Mouse (Mus musculus): ENCODE data around the gene Nfkb1. TPM values are rescaled to one million over a fixed set of nuclear protein-coding genes. Genes with fewer than 3 reads are reported as not detected.

Gene Nfkb1
- 13.7 and 14.3 TPM in 2 replicates for polyA plus RNA-seq (2015; fragmentation: Nextera tagmentation; extraction: Ambion mirVana)

DNA sequence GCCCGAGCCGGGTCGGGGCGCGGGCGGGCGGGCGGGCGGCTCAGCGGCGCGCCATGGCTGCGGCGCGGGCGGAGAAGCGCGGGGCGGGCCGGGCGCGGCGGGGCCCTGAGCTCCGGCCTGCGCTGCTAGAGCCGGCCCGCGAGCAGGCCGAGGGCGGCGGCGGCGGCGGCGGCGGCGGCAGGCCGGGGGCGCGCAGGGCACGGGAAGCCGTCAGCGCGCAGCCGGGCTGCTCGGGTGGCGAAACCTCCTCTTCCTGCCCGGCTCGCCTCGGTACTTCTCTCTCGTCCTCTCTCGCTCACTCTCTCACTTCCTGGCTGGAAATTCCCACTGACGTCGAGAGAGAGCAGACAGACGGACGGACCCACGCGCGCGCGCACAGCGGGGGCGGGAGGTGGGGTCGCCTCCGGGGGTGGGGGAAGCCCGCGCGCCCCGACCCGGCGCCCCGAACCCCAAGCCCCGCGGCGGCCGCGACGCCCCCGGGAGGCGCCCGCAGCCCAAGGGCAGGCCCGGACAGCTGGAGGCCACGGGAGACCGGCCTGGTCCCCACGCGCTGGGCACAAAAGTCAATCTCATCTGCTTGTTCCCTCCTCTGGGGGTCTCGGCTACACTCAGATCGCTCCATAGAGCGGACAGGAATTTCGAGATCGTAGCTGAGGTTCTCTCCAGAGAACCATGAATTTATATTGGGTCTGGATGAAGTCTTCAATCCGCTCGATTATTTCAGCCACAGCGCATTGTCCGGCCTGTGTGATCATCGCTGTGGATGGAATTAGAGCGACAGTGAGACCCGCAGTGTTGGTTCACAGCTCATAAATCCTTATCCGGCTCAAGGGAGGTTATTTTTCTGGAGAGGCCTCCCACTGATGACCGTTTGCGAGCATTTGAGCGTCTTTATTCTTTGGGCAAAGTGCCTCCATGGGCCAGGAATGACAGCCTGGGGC lies at the start of gene Nfkb1:
TSS of gene Nfkb1 (minus strand) at position 357 of the 941 bp plus-strand sequence.
- peak within 1 kb of the TSS; percentile 52 for H3K4me2 ChIP-seq (ENCODE audit: low read depth, low read length)
- no peaks in the 10 kb centered on the region for H3K9me3 ChIP-seq (ENCODE audit: control insufficient read depth, low read length)
- peak within 1 kb of the TSS; percentile 95 for H3K9ac ChIP-seq (ENCODE audit: low read depth, low read length)
- WGBS = under 1% methylated on average over 77 of the region's 102 CpGs
- H3K27ac ChIP-seq (ENCODE audit: low read length) = peak within 1 kb of the TSS; percentile 97
- H3K27me3 ChIP-seq (replicated peaks; ENCODE audit: control insufficient read depth, insufficient read depth, low read length) = no peaks in the 10 kb centered on the region
- peak within 1 kb of the TSS; percentile 81 for H3K4me3 ChIP-seq (ENCODE audit: low read length)
- no peaks in the 10 kb centered on the region for H3K36me3 ChIP-seq (ENCODE audit: control insufficient read depth, insufficient read depth, low read length)
- ATAC-seq = peak; percentile 87
- peaks cover 25% of the 10 kb centered on the region for H3K4me1 ChIP-seq (ENCODE audit: control insufficient read depth, insufficient read depth, low read length)

DNA sequence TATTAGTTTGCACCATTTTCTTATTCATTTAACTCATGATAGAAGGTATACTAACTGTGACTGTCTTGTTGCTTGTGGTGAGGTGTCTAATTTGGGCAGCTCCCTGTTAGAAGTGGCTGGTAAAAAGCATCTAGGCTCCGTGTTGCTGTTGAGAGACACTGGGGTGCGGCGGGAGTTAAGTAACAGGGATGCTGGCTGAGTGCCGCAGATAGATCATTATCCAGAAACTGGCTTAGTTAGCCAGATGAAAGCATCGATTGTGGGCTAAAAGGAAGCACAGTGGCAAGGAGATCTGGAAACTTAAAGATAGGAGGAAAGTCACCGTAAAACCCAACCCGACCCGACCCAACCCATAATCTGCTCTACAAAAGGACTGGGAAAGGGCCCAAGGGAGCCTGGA lies 49.4 kb upstream of the Nfkb1 start:
- H3K9me3 ChIP-seq (ENCODE audit: control insufficient read depth, low read length) = no peaks in the 10 kb centered on the region
- no peak overlapping the region for H3K4me2 ChIP-seq (ENCODE audit: low read depth, low read length)
- H3K27ac ChIP-seq (ENCODE audit: low read length) = no peak overlapping the region
- no peaks in the 10 kb centered on the region for H3K27me3 ChIP-seq (replicated peaks; ENCODE audit: control insufficient read depth, insufficient read depth, low read length)
- no peaks in the 10 kb centered on the region for H3K4me1 ChIP-seq (ENCODE audit: control insufficient read depth, insufficient read depth, low read length)
- WGBS = 81% methylated on average over 8 of the region's 8 CpGs
- ATAC-seq = no peak
- no peak overlapping the region for H3K9ac ChIP-seq (ENCODE audit: low read depth, low read length)
- no peaks in the 10 kb centered on the region for H3K36me3 ChIP-seq (ENCODE audit: control insufficient read depth, insufficient read depth, low read length)
- no peak overlapping the region for H3K4me3 ChIP-seq (ENCODE audit: low read length)

DNA sequence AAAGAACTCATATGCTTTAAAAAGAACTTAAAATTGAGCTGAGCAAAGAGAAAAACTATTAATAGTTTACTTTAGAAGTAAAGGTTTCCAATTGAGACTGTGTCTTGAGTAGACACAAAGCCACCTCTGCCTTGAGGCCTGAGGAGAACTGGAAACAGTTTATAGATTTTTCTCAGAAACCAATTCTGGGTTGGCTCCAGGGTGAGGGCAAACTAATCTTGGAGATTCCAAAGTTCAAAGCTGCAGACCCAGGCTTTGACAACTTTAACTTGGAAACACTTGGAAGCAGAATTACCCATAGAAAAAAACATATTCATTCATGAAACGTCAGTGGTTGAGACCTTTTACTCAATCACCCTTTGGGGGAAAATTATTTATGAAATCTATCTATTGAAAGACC lies 43.4 kb upstream of the Nfkb1 start:
- no peak overlapping the region for H3K9ac ChIP-seq (ENCODE audit: low read depth, low read length)
- 81% methylated on average over 1 of the region's 1 CpGs for WGBS
- H3K4me2 ChIP-seq (ENCODE audit: low read depth, low read length) = no peak overlapping the region
- H3K27me3 ChIP-seq (replicated peaks; ENCODE audit: control insufficient read depth, insufficient read depth, low read length) = no peaks in the 10 kb centered on the region
- H3K27ac ChIP-seq (ENCODE audit: low read length) = no peak overlapping the region
- H3K4me3 ChIP-seq (ENCODE audit: low read length) = no peak overlapping the region
- H3K4me1 ChIP-seq (ENCODE audit: control insufficient read depth, insufficient read depth, low read length) = no peaks in the 10 kb centered on the region
- ATAC-seq = no peak
- H3K36me3 ChIP-seq (ENCODE audit: control insufficient read depth, insufficient read depth, low read length) = no peaks in the 10 kb centered on the region
- no peaks in the 10 kb centered on the region for H3K9me3 ChIP-seq (ENCODE audit: control insufficient read depth, low read length)

DNA sequence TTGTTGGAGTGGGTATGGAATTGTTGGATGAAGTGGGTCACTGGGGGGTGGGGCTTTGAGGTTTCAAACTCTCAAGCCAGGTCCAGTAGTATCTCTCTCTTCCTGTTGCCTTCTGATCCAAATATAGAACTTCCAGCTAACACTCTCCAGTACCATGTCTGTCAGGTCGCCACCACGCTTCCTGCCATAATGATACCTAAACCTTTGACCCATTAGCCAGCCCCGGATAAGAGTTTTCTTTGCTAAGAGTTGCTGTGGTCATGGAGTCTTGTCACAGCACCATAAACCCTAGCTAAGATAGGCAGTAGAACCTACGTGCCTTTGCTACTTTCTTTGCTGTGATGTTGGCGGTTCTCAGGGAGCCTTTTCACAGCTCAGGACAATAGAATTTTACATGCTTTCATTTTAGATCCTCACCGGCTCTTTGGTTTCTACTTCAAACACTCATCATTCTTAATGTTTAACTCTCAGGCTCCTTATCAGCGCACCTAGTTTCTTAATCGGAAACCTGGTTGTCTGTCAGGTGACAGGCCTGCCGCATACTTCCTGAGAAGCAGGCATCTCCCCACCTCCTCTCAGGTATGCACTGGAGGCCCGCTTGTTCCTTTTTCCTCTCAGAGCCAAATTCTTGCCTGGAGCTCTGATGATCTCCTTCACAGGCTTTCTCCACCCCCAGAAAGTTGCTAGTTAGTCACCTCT lies 41.5 kb upstream of the Nfkb1 start:
- WGBS = 59% methylated on average over 10 of the region's 10 CpGs
- Histone ChIP-seq H3K4me3 (ENCODE audit: low read length) (peak overlapping the region; percentile 2; the same call in 1 of the 2 replicates), H3K36me3 (ENCODE audit: control insufficient read depth, insufficient read depth, low read length) (no peaks in the 10 kb centered on the region), H3K27me3 (replicated peaks; ENCODE audit: control insufficient read depth, insufficient read depth, low read length) (no peaks in the 10 kb centered on the region), H3K9me3 (ENCODE audit: control insufficient read depth, low read length) (no peaks in the 10 kb centered on the region), H3K4me1 (ENCODE audit: control insufficient read depth, insufficient read depth, low read length) (no peaks in the 10 kb centered on the region), H3K9ac (ENCODE audit: low read depth, low read length) (no peak overlapping the region), H3K27ac (ENCODE audit: low read length) (peak overlapping the region; percentile 58), H3K4me2 (ENCODE audit: low read depth, low read length) (no peak overlapping the region; the same call in 1 of the 2 replicates)
- peak; percentile 88 for ATAC-seq

DNA sequence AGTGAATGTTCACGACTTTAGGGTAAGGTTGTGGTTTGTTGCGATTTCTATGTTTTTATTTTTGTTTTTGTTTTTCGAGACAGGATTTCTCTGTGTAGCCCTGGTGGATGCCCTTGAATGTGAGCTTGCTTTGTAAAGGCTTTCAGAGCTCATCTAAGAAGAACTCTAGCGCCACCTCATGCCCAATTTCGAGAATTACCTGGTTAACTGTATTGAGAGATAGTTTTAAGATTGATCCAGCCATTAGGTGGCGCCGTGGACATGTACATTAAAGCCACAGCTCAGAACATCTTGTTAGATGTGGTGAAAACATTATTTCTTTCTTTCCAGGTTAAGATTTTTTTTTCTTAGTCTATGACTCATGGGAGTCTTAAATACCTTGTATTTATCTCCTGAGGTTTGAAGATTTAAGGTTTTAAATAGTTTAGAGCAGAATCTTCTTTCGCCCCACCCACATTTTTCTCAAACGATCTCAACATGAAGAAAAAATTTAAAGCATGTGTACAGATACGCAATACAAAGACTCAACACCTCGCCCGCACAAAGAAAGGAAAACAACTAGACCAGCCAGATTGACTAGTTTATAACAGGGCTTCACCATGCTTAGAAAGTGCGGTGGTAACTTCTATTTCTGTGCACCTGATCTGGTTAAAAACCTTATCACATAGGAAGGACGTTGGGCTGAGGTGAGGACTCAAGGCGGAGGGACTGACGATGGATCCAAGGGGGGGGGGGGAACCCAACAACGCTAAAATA lies 40.1 kb upstream of the Nfkb1 start:
- Histone ChIP-seq H3K4me1 (ENCODE audit: control insufficient read depth, insufficient read depth, low read length) (no peaks in the 10 kb centered on the region), H3K9ac (ENCODE audit: low read depth, low read length) (no peak overlapping the region), H3K4me2 (ENCODE audit: low read depth, low read length) (no peak overlapping the region), H3K9me3 (ENCODE audit: control insufficient read depth, low read length) (no peaks in the 10 kb centered on the region), H3K36me3 (ENCODE audit: control insufficient read depth, insufficient read depth, low read length) (no peaks in the 10 kb centered on the region), H3K27me3 (replicated peaks; ENCODE audit: control insufficient read depth, insufficient read depth, low read length) (no peaks in the 10 kb centered on the region), H3K27ac (ENCODE audit: low read length) (no peak overlapping the region), H3K4me3 (ENCODE audit: low read length) (no peak overlapping the region)
- 25% methylated on average over 17 of the region's 17 CpGs for WGBS
- ATAC-seq = peak; percentile 64

DNA sequence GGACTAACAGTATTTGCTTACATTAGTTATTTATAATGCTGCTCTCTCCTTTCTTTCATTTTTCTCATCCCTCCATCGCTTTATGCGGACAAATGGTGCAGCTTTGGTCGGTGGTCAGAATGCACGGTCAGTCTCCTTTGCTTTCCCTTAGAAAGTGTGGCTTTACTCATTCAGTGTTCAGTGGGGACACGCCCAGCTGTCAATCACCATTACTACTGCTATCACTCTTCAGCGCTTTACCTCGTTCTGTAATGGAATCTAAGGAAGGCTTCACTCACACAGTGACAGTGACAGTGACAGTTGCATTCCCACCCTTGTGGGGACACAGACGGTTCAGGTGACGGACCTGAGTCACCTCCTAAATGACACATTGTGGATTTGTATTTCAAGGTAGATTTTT lies 39.4 kb upstream of the Nfkb1 start:
- peak; percentile 36 for ATAC-seq
- H3K9ac ChIP-seq (ENCODE audit: low read depth, low read length) = no peak overlapping the region
- no peak overlapping the region for H3K4me2 ChIP-seq (ENCODE audit: low read depth, low read length)
- H3K27me3 ChIP-seq (replicated peaks; ENCODE audit: control insufficient read depth, insufficient read depth, low read length) = no peaks in the 10 kb centered on the region
- H3K4me3 ChIP-seq (ENCODE audit: low read length) = no peak overlapping the region
- no peaks in the 10 kb centered on the region for H3K36me3 ChIP-seq (ENCODE audit: control insufficient read depth, insufficient read depth, low read length)
- H3K27ac ChIP-seq (ENCODE audit: low read length) = no peak overlapping the region
- WGBS = 59% methylated on average over 9 of the region's 9 CpGs
- H3K9me3 ChIP-seq (ENCODE audit: control insufficient read depth, low read length) = no peaks in the 10 kb centered on the region
- H3K4me1 ChIP-seq (ENCODE audit: control insufficient read depth, insufficient read depth, low read length) = no peaks in the 10 kb centered on the region

DNA sequence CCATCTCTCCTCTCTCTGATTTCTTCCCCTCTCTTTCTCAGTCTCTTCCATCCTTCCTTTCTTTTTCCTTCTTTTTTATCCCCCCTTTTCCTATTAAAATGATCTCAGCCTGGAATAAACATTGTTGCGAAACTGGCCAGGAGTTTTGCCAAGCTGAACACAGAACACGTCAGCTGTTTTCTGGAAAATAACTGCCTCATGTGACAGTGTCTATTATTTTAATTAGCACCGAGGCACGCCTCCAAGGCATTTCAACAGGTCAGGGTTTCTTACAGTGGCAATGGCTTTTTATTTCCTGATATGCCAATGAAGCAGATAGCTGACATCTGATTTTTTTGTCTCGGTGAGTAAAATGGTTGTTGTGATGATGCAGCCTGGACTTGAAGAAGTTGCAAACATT lies 38.2 kb upstream of the Nfkb1 start:
- no peak for ATAC-seq
- Histone ChIP-seq H3K4me1 (ENCODE audit: control insufficient read depth, insufficient read depth, low read length) (no peaks in the 10 kb centered on the region), H3K9ac (ENCODE audit: low read depth, low read length) (no peak overlapping the region), H3K9me3 (ENCODE audit: control insufficient read depth, low read length) (no peaks in the 10 kb centered on the region), H3K36me3 (ENCODE audit: control insufficient read depth, insufficient read depth, low read length) (no peaks in the 10 kb centered on the region), H3K27me3 (replicated peaks; ENCODE audit: control insufficient read depth, insufficient read depth, low read length) (no peaks in the 10 kb centered on the region), H3K27ac (ENCODE audit: low read length) (no peak overlapping the region), H3K4me3 (ENCODE audit: low read length) (no peak overlapping the region), H3K4me2 (ENCODE audit: low read depth, low read length) (no peak overlapping the region)
- 67% methylated on average over 5 of the region's 5 CpGs for WGBS

DNA sequence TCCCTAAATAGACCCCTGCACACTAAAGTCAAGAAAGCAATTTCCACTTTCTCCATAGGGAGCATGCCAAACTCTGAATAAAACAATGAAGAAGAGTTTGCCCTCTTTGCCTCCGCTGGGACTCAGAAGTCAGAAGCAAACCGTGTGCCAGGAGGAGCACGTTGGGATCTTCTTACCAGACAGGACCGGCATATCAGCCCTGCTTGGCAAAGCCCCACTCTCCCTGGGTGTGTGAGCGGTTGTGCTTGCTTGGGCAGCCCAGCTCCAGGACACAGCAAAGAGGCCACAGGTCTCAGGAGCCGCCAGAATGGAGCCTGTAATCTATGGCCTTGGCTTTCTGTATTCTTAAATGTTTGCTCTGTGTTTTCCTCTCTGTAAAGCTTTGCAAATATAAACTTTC lies 37.6 kb upstream of the Nfkb1 start:
- Histone ChIP-seq H3K9ac (ENCODE audit: low read depth, low read length) (no peak overlapping the region), H3K27ac (ENCODE audit: low read length) (no peak overlapping the region), H3K36me3 (ENCODE audit: control insufficient read depth, insufficient read depth, low read length) (no peaks in the 10 kb centered on the region), H3K27me3 (replicated peaks; ENCODE audit: control insufficient read depth, insufficient read depth, low read length) (no peaks in the 10 kb centered on the region), H3K4me3 (ENCODE audit: low read length) (no peak overlapping the region), H3K4me2 (ENCODE audit: low read depth, low read length) (no peak overlapping the region), H3K9me3 (ENCODE audit: control insufficient read depth, low read length) (no peaks in the 10 kb centered on the region), H3K4me1 (ENCODE audit: control insufficient read depth, insufficient read depth, low read length) (no peaks in the 10 kb centered on the region)
- 69% methylated on average over 6 of the region's 6 CpGs for WGBS
- no peak for ATAC-seq

DNA sequence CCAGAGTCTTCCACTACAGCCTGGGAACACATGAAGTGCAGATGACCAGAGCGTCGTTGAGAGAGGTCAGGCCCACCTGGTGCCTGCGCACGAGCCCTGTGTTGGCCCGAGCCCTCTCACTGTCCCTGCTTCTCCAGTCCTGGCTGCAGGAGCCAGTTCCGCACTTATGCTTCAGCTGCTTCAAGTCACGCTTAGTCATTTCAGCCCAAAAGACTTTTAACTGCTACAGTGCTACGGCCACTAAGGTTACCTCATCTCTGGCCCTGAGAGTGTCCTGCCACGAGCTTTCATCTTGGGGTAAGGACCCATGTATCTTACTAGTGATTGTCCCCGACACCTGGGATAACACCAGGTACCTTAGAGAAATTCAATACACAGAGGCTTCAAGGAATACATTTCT lies 36.0 kb upstream of the Nfkb1 start:
- Histone ChIP-seq H3K36me3 (ENCODE audit: control insufficient read depth, insufficient read depth, low read length) (no peaks in the 10 kb centered on the region), H3K9ac (ENCODE audit: low read depth, low read length) (no peak overlapping the region), H3K4me1 (ENCODE audit: control insufficient read depth, insufficient read depth, low read length) (no peaks in the 10 kb centered on the region), H3K9me3 (ENCODE audit: control insufficient read depth, low read length) (no peaks in the 10 kb centered on the region), H3K4me2 (ENCODE audit: low read depth, low read length) (no peak overlapping the region), H3K4me3 (ENCODE audit: low read length) (no peak overlapping the region), H3K27me3 (replicated peaks; ENCODE audit: control insufficient read depth, insufficient read depth, low read length) (no peaks in the 10 kb centered on the region), H3K27ac (ENCODE audit: low read length) (no peak overlapping the region)
- no peak for ATAC-seq
- 88% methylated on average over 10 of the region's 10 CpGs for WGBS

Measured in intestine, embryonic 16.5 days (tissue).